Mouse (Mus musculus): Measurements from ENCODE around the gene Hist3h2ba.
A peak's percentile ranks its signal among the peaks of the same experiment; 100 is the strongest.

- TF ChIP-seq HCFC1 (IDR thresholded peaks at IDR 0.05; ENCODE audit: low read depth, low read length) (no peak), MAZ (IDR thresholded peaks at IDR 0.05; ENCODE audit: low read depth, low read length) (no peak), POLR2A (IDR thresholded peaks at IDR 0.05; ENCODE audit: control insufficient read depth in 1 of 2, insufficient read depth in 1 of 2, low read depth in 1 of 2, low read length in 2 of 2, poor library complexity in 1 of 2) (no peak), CTCF (IDR thresholded peaks at IDR 0.05 in 2 of 3, conservative IDR thresholded peaks at IDR 0.05 in 1 of 3; ENCODE audit: control insufficient read depth in 1 of 3, insufficient read depth in 1 of 3, low read depth in 2 of 3, low read length in 3 of 3, poor library complexity in 1 of 3, severe bottlenecking in 1 of 3) (peak; percentile 50 to 72 (median 71)), SMC3 (IDR thresholded peaks at IDR 0.05; ENCODE audit: low read depth, low read length) (peak; percentile 46), TAL1 (IDR thresholded peaks at IDR 0.05; ENCODE audit: low read length) (no peak), NRF1 (IDR thresholded peaks at IDR 0.05; ENCODE audit: insufficient read depth, low read depth, low read length, poor library complexity, severe bottlenecking) (no peak)
These were observed 34.2 kb upstream of the Hist3h2ba start for GRCm38 (mm10) chr11:58914461-58915028.

Measured in MEL (cell line).